In genomic region chr8:79351916-79352315, GRCm38 (mm10) we compare ENCODE assay signal across 17 mouse cellular contexts. TPM values are rescaled to one million over a fixed set of nuclear protein-coding genes. Genes with fewer than 3 reads are reported as not detected.
DNase-seq lines count a peak whose midpoint lies in the region; ATAC-seq and TF ChIP-seq lines count a peak whose summit lies in the region.
"Had no signal": no experiment of that assay in that cellular context is flagged by ENCODE, and none has a peak within 500 bp of the region (broad histone marks: within the 10 kb centered on the region; RNA-seq: fewer than 3 reads in every experiment).

No protein-coding gene starts in this region.

- no peaks in the 10 kb centered on the region for H3K27me3 ChIP-seq in heart, embryonic 10.5 days (ENCODE audit: insufficient read depth, poor library complexity, severe bottlenecking)
- H3K27me3 ChIP-seq in lung, embryonic 14.5 days (ENCODE audit: insufficient read depth, low read length): no peaks in the 10 kb centered on the region
- H3K27me3 ChIP-seq in stomach, postnatal 0 days (ENCODE audit: control insufficient read depth, insufficient read depth, low read length): no peaks in the 10 kb centered on the region
- H3K27me3 ChIP-seq: liver, embryonic 15.5 days; midbrain, embryonic 12.5 days had no signal

- 85% methylated on average over 8 of the region's 8 CpGs for WGBS in heart, embryonic 10.5 days
- 80% methylated on average over 8 of the region's 8 CpGs for WGBS in lung, embryonic 14.5 days
- 74% methylated on average over 8 of the region's 8 CpGs for WGBS in stomach, postnatal 0 days

- peaks cover 4% of the 10 kb centered on the region; the same call in 1 of the 2 replicates for H3K4me1 ChIP-seq in heart, embryonic 10.5 days
- H3K4me1 ChIP-seq in lung, embryonic 14.5 days (ENCODE audit: insufficient read depth): no peaks in the 10 kb centered on the region
- peaks cover 4% of the 10 kb centered on the region; the same call in 1 of the 2 replicates for H3K4me1 ChIP-seq in stomach, postnatal 0 days (replicated peaks; ENCODE audit: control insufficient read depth, insufficient read depth)
- H3K4me1 ChIP-seq: liver, embryonic 15.5 days had no signal

- no peak overlapping the region for H3K4me2 ChIP-seq in lung, embryonic 14.5 days
- H3K4me2 ChIP-seq in stomach, postnatal 0 days (replicated peaks; ENCODE audit: low read depth): no peak overlapping the region
- H3K4me2 ChIP-seq: liver, embryonic 15.5 days; midbrain, embryonic 12.5 days had no signal

- H3K27ac ChIP-seq in heart, embryonic 10.5 days: no peak overlapping the region
- 0 out of 2 replicates have a peak overlapping the region, but pooled peaks have one; percentile 5 for H3K27ac ChIP-seq in lung, embryonic 14.5 days (ENCODE audit: low read depth)
- peak overlapping the region; percentile 26 for H3K27ac ChIP-seq in stomach, postnatal 0 days (replicated peaks)
- H3K27ac ChIP-seq: liver, embryonic 15.5 days; midbrain, embryonic 12.5 days had no signal

- H3K4me3 ChIP-seq in heart, embryonic 10.5 days: no peak overlapping the region
- no peak overlapping the region for H3K4me3 ChIP-seq in lung, embryonic 14.5 days (ENCODE audit: low read depth, low read length)
- H3K4me3 ChIP-seq in stomach, postnatal 0 days (ENCODE audit: low read depth, low read length): no peak overlapping the region
- H3K4me3 ChIP-seq: liver, embryonic 15.5 days; midbrain, embryonic 12.5 days had no signal

- H3K9me3 ChIP-seq in heart, embryonic 10.5 days: no peaks in the 10 kb centered on the region
- no peaks in the 10 kb centered on the region for H3K9me3 ChIP-seq in lung, embryonic 14.5 days (ENCODE audit: low read depth, low read length)
- no peaks in the 10 kb centered on the region for H3K9me3 ChIP-seq in stomach, postnatal 0 days (ENCODE audit: control insufficient read depth, low read length)
- H3K9me3 ChIP-seq: liver, embryonic 15.5 days; midbrain, embryonic 12.5 days had no signal

- H3K9ac ChIP-seq in lung, embryonic 14.5 days: no peak overlapping the region
- H3K9ac ChIP-seq in stomach, postnatal 0 days (ENCODE audit: low read length): no peak overlapping the region
- H3K9ac ChIP-seq: liver, embryonic 15.5 days; midbrain, embryonic 12.5 days had no signal

- TF ChIP-seq EP300 in stomach, postnatal 0 days (optimal IDR thresholded peaks at IDR 0.05): no peak

- H3K36me3 ChIP-seq in heart, embryonic 10.5 days: peaks cover 50% of the 10 kb centered on the region
- H3K36me3 ChIP-seq in lung, embryonic 14.5 days (ENCODE audit: insufficient read depth): peaks cover 58% of the 10 kb centered on the region
- peaks cover 11% of the 10 kb centered on the region for H3K36me3 ChIP-seq in stomach, postnatal 0 days (ENCODE audit: control insufficient read depth, insufficient read depth, low read length)

- ATAC-seq in lung, embryonic 14.5 days (ENCODE audit: insufficient read depth): no peak
- no peak for ATAC-seq in stomach, postnatal 0 days (ENCODE audit: low FRiP score, low TSS enrichment)
- ATAC-seq: hindbrain, embryonic 16.5 days had no signal

- no peak for TF ChIP-seq CTCF in lung, embryonic 14.5 days (IDR thresholded peaks at IDR 0.05; ENCODE audit: low read depth)
- TF ChIP-seq CTCF in stomach, postnatal 0 days (IDR thresholded peaks at IDR 0.05; ENCODE audit: low read depth): no peak

- peak; percentile 55 to 73 for DNase-seq in cerebellum, postnatal 14 days
- DNase-seq in cerebellum, adult 9-10 months: no peak
- DNase-seq in heart, adult 11 months: peak; percentile 89
- no peak for DNase-seq in heart, embryonic 10.5 days (ENCODE audit: low spot score)
- no peak for DNase-seq in lung, embryonic 14.5 days
- no peak for DNase-seq in lung, adult 18-20 months
- no peak for DNase-seq in stomach, postnatal 0 days (ENCODE audit: low spot score)
- DNase-seq in kidney, postnatal 25 days: no peak
- DNase-seq: embryo, embryonic 11 days; gastrocnemius, postnatal 36 days; kidney, postnatal 10 days; layer of hippocampus, adult 9-11 months; lung, postnatal 36 days; thymus, postnatal 4 days had no signal

RNA-seq across cellular contexts. Expression of gene Smad1, which starts 47.4 kb away (rescaled TPM):
- polyA plus RNA-seq in heart, embryonic 10.5 days (2016; fragmentation: Nextera tagmentation; extraction: Ambion mirVana): 20.1 and 32.1 TPM in 2 replicates
- 52.1 and 52.2 TPM in 2 replicates for polyA plus RNA-seq in lung, embryonic 14.5 days (2014; fragmentation: Nextera tagmentation; extraction: Ambion mirVana)
- 25.9 and 31.5 TPM in 2 replicates for polyA plus RNA-seq in stomach, postnatal 0 days (2015; fragmentation: Nextera tagmentation; extraction: Ambion mirVana)

RNA-seq across cellular contexts. Expression of gene Mmaa, which starts 57.2 kb away (rescaled TPM):
- polyA plus RNA-seq in heart, embryonic 10.5 days (2016; fragmentation: Nextera tagmentation; extraction: Ambion mirVana): 9.5 and 9.9 TPM in 2 replicates
- polyA plus RNA-seq in lung, embryonic 14.5 days (2014; fragmentation: Nextera tagmentation; extraction: Ambion mirVana): 9.5 and 9.9 TPM in 2 replicates
- polyA plus RNA-seq in stomach, postnatal 0 days (2015; fragmentation: Nextera tagmentation; extraction: Ambion mirVana): 10.0 and 10.9 TPM in 2 replicates

Comparison
In these comparisons a context has a peak if more than half of its experiments do, and no peak if none do; other contexts are left out.
1. DNase-seq: peak in cerebellum, postnatal 14 days (2 of 2) and heart, adult 11 months (single experiment); none in cerebellum, adult 9-10 months (single experiment), heart, embryonic 10.5 days (single experiment), lung, embryonic 14.5 days (single experiment), lung, adult 18-20 months (0 of 2), stomach, postnatal 0 days (single experiment) and kidney, postnatal 25 days (0 of 2).